Mouse (Mus musculus) cerebral cortex, adult 2 months (tissue): ENCODE measurements around the gene Gm5108.

Source experiments
- WGBS: fragments of 180-500 bp; shearing (Covaris S2); methylation state at CpG from one replicate; pipeline ENCODE4 v1.1.7; 2018; 5-methylcytosine and 5-hydroxymethylcytosine counted together

The Gm5108 gene

DNA sequence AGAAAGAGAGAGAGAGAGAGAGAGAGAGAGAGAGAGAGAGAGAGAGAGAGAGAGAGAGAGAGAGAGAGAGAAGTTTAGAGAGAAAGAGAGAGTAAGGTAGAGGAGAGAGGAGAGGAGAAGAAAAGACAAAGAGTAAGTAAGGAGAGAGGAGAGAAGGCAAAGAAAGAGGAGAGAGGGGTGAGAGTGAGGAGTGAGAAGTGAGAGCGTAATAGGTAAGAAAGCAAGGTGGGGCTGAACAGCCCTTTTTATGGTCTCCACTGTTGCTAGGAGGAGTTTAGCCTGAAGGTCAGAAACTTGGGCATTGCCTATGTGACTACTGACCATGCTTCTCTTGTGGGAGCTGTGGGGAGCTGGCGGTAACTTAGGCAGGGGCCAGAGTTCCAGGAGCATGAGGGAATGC, at the start of gene Gm5108:
Gene Gm5108, plus strand, starts transcription at position 301 of the 400 bp plus-strand sequence.
- WGBS: 97% methylated on average over 2 of the region's 2 CpGs

DNA sequence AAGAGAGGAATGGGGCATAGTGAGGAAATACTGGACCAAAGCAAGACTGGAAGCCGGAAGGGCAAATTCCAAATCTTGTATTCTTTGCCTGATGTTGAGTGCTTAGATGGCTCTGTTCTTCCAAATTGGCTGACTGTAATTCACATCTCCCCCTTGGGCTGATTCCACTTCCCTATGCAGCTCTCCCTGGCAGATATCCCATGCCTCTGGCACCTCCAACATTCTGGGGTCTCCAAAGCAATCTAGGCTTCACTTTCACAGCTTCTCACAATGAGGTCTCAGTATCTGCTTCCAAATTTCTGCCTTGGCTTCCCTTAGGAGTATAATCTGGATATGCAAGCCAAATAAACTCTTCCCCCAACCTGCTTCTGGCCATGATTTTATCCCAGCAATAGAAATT, 42.5 kb upstream of the Gm5108 start:
- WGBS: 87% methylated on average over 1 of the region's 1 CpGs

DNA sequence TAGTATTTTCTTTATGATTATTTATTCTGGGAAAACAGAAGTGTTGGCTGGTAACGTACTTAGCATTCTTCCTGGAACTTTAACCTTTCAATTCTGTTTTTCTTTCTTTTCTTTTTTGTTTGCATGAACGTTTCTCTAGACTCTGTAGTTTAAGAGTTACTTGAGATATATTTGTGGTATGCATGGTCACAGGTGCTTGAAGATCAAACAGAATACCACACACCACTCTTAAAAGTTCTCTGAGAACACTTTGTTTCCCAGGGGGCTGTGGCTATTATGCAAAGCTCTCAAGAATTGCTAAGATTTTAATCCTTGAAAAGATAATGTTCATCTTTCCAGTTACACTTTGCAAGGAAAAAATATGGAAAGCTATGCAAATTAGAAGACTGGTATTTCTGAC, 36.9 kb upstream of the Gm5108 start:
- 47% methylated on average over 2 of the region's 2 CpGs for WGBS

DNA sequence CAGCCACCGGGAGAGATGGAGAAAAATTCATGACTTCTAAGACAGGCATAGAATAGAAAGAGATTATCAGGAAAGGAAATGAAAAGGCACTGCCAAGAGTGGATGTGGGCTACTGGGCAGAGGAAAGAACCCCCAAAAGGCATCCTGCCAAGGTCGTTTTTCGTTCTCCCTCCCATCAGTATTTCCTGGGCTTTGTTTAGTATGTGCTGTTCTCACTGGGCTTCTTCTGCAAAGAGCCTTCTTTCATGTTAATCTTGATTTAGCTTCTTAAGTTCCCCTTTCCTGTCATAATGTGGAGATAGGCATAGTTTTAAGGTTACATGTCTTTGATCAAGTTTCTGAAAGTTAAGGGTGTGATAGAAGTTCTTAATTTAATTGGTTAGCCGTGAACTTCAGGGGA, 10.9 kb upstream of the Gm5108 start:
- WGBS: 51% methylated on average over 4 of the region's 4 CpGs

DNA sequence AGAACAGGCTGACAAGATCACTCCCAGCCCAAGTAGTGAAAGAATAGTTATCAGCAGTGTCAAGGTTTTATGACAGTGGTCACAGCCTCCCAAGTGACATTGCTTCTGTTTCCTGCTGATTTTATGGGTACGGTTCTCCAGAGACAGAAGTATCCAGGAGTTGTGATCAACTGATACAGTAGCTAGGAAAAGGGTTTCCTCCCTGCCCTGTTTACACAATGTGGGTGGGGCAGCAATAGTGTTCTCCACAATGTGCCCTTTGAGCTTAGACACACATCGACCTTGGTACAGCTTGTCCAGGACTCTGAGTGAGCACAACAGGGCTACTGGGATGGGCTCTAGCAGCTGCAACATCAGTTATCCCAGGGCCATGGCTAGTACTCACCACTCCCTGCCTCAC, 9.8 kb upstream of the Gm5108 start:
- WGBS: 73% methylated on average over 2 of the region's 2 CpGs

DNA sequence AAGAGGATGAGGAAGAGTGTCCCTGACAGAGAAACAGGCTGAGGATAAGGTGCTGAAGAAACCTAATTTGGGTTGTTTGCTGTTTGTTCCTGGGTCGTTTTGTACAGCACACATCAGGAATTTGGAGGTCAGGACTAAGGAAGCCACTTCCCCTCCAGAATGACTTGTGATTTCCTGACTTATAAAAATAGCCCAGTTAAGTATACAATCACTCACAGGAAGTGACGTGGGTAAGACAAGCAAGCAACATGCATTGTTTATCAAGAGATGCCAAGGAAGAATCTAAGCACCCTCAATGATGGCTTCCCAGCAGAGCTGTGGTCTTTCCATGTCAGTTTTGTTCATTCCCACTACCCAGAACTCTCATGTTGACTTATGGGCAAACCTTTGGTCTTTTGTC, 1.7 kb downstream of the Gm5108 start:
- 58% methylated on average over 2 of the region's 2 CpGs for WGBS

DNA sequence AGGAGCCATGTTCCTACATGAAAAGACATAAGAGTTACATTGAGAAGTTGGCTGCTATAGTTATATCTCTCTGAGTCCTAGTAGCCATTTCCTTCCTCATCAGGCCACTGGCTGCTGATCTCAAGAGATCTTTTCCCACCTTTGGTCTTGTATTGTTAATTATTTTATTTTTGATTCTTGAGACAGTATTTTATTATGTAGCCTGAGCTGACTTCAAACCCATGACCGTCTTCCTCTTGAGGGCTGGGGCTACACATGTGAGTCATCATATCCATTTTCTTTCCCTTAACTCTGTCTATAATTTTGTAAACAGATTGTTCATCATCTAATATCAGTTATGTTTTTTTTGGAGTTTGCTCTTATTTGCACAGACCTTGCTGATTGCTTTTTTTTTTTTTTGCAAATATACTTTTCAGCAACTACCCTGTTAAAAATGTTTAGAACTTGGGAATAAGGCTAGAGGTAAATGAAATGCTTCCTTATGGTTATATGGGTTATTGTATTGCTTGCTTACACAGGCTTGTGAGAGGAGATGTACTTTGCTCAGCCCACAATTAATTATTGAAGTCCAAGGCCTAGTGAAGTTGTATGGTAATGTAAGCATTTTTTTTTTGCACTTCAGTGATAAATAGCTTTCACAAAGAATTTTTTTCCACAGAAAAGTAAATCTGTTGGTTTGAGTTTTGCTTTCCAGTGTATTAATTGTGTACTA, 2.8 kb downstream of the Gm5108 start:
- 93% methylated on average over 1 of the region's 1 CpGs for WGBS

DNA sequence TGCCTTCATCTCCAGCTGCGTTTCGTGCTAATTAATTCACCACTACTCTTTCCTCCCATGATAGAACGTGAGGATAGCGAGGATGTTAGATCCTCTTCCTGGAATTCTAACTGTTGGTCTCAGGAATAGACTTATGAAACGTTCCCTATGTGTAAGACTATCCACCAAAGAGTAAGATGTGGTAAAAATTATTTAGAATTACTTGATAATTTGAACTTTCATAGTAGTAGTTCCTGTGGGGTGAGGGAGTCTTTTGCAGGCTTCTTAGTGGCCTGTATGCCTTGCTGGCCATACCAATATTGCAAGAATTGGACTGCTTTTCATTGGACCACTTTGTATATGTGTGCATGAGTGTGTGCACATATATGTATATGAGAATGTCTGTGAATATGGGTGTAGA, 4.9 kb downstream of the Gm5108 start, which contains the start of gene Gm21905:
Gene Gm21905, minus strand, starts transcription at position 101 of the 400 bp plus-strand sequence.
- 83% methylated on average over 5 of the region's 5 CpGs for WGBS

DNA sequence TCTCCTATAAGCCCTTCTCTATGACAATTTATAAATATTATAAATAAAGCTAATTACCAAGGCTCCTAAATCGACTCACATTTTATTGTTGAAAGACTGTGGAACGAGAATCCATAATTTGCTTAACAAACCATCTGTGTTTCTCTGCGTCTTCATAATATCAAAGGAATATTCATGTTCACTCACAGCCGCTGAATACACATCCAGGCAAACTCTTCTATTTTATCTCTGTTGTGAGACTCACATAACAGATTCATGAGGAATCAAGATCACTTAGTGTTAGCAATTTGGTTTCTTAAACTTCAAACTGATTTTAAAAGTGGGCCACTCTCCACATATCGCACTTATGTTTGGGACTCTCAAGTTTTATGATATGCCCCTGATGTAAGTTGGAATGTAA, 6.6 kb downstream of the Gm5108 start:
- 61% methylated on average over 5 of the region's 5 CpGs for WGBS

DNA sequence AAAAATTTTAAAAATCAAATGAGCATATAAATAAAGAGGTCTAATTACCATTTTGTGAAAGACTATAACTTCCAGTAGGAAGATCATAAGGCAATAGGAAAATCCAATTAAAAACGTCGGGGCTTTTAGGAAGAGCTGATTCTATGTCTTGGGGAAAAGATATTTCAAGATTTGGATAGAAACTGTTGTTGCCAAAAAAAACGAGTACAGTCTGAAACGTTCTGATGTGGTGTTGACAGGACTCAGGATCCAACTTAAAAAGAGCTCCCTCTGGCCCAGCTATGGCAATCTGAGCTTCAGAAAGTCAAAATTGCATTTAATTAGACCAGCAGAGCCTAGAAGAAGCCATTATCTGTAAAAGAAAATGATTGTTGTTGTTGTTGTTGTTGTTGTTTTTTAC, 12.6 kb downstream of the Gm5108 start:
- 31% methylated on average over 4 of the region's 4 CpGs for WGBS

DNA sequence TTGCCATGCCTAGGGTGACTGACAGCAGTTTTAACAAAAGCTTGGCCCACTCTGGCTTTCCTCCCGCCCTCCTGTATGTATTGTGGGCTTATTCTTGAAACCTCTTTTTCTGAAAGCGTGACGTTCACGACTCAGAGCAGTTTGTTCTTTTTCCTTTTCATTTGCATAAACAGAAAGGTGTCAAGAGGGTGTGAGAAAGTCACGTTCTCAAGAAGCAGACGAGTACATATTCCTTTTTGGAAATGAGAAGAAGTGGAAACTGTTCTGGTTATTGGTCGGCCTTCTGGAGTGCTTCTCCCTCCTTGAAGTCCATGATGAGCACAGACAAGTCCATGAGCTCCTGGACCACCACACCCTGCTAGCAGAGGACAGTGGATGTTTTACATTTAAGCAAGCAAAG, 14.0 kb downstream of the Gm5108 start:
- 48% methylated on average over 7 of the region's 7 CpGs for WGBS

DNA sequence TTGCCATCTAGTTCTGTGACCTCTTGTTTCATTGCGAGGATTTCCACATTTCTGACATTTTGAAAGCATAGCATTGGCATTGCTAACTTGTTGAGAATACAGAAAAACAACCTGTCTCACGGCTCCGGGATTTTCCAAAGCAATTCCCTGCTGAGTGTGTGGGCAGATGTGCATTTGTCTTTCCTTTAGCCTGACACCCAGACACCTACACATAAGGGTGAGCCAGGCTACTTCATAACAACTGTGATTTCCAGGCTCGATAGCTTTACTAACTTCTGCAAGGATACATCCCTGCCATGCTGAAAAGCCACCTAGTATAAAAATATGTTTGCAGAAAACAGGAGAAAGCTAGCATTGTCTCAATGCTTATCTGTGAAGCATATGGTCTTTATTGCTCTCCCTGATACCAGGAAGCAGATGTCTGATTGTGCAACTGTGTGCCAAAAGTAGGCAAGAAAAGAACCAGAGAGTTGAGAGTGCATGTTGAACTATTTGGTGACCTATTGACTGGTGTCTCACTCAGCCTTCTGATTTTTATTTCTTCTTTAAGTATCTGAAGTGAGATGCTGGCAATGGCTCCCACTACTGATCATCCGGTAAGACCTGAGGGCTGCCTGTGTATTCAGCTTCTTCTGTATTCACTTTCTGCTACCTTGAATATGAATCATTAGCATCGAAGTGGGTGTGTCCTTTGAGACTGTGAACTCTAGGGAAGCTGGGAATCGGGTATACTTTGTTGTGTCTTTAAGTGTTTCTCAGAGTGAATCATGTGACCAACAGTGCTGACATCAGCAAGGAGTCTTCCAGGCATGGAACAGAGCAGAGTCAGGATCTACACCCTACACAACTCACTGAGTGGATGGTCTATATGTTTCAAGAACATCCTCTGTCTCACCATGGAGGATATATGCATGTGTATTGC, 20.5 kb downstream of the Gm5108 start:
- WGBS: 65% methylated on average over 7 of the region's 7 CpGs

DNA sequence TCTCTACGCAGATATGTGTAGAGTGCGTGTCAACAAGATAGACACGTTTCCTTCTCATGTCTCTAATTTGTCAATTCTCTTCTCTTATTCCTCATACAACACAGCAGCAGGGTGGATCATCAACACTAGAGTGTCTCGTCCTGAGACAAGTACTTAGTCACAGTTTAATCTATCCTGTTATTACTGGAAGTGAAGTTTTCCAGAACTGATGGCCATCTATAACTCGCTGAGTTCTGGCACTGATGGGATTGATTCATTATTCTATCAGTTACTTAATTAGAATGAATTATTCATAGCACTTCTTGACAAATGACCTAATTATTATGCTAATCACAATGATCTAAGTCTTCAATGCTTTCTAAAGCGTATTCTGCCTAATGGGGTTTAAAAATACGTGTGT, 28.1 kb downstream of the Gm5108 start:
- 65% methylated on average over 7 of the region's 7 CpGs for WGBS

DNA sequence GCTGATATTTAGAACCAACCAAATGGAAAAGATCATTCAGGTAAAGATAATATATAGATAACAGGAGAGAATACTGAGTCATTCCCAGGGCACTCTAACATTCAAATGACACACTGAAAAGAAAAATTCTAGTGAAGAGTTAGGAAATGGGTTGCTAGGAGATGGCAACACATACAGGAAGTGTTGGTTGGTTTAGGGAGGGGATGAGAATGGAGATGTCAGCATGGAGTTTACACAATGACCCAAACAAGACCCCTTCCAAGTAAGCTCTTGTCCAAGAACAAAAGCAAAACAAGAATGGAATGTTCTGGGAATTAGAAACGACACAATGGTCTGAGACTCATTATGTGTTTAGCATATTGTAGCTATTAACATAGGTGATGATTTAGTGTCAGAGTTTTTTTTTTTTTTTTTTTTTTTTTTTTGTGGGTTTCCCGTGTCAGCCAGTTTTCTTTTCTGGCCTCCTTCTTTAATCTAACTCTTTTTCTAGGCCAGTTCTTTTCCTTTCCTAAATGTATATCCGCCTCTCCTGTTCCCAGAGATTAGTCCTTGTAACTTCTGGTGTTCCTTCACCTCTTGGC, 40.6 kb downstream of the Gm5108 start:
- WGBS: 64% methylated on average over 3 of the region's 3 CpGs

DNA sequence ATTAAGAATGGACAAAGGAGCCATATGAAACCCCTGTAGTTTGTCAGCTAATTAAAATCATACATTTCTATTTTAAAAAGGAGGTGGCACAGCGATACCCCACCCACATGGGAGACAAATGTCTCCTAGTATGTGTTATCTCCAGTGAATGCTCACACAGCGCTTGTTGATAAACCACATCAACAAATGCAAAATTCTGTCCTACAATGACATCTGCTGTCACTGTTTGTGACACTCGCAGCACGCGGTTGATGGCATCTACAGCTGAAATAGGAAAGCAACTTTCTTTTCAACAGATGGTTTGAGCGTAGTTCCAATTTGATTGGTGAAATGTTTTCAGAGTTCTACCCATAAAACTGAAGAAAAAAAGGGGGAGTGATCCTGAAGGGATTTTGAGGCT, 61.1 kb downstream of the Gm5108 start:
- 56% methylated on average over 6 of the region's 6 CpGs for WGBS

DNA sequence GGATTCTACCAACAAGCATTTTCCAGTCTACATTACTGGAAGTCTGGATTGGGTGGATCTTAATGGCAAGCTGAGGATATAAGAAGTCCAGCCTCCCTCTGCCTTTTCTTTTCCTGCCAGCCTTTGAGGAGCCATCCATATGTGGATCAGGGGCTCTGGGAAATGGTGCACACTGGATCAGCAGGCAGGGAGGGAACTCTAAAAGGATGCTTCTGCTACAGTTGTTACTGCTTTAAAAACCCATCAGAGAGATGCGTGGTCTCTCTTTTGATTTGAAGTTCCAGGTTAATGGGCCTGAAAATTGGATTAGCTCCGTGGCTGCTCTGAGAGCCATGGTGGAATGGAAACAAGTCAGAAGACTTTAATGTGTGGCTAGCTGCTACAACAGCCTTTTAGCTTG, 62.4 kb downstream of the Gm5108 start:
- WGBS: 61% methylated on average over 2 of the region's 2 CpGs

DNA sequence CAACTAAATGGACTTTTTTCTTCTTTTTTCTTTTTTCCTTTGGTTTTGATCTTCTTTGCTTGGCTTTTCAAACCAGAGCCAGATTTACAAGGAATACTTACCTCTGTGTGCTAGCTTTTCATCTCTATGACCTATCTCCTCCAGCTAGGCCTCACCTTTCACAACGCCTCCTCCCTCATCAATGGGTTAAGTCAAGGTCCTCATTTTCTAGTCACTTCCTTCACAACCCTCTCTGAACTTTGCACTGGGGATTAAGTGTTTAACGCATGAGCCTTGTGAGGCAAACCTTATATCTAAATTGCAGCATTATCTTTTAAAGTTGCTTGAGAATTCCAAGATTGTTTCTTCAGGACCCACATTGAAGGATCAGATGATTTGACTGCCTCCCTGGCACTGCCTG, 63.0 kb downstream of the Gm5108 start:
- WGBS: 94% methylated on average over 2 of the region's 2 CpGs

DNA sequence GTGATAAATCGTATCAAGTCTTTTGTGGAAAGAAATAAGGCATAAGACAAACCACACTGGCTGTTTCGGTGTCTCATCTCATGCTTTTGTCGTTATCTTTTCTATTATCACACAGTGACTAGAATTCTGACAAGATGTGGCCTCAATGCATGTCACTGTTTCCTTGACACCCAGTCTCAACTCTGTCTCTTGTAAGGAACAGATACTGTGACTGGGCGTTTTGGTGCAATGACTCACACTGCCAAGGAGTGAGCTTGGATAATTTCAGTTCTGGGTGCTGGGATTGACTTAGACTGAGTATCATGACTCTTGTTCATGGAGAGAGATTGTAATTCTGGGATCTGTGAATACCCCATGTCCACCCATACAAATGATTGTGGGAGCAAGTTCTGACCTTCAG, 65.6 kb downstream of the Gm5108 start:
- WGBS: 69% methylated on average over 4 of the region's 4 CpGs

DNA sequence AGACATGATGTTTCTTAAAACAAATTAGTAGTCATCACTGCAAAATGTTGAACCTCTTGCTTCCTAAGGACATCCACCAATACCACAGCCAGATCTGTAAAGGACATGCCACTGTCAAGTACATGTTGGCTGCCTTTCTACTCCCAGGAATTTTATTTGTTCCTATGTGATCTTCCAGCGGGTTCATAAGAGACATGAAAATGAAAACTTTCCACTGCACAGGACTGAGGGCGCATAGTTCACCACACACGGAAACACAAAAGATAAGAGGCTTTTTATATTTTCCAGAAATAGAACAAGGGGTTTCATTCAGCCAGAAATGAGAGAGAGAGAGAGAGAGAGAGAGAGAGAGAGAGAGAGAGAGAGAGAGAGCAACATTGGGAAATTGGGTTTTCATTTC, 70.1 kb downstream of the Gm5108 start:
- 76% methylated on average over 3 of the region's 3 CpGs for WGBS

DNA sequence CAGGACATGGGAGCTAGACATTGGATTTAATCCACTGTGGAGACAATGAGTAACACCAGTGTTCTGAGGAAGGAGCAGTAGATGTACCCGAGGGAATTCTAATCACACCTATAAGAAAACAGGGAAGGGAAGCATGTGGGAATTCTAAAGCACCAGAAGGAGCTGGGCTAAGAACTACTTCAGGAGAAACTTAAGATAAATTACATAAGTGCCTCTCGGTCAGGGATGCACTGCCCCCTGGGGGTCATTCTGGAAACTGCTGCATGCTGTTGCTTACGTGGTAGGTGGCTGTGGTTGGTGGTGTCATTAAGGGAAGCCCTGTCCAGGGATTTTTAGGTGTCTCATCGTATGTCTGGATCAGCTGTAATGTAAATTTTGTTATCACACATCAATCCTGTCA, 71.1 kb downstream of the Gm5108 start:
- WGBS: 13% methylated on average over 4 of the region's 4 CpGs

DNA sequence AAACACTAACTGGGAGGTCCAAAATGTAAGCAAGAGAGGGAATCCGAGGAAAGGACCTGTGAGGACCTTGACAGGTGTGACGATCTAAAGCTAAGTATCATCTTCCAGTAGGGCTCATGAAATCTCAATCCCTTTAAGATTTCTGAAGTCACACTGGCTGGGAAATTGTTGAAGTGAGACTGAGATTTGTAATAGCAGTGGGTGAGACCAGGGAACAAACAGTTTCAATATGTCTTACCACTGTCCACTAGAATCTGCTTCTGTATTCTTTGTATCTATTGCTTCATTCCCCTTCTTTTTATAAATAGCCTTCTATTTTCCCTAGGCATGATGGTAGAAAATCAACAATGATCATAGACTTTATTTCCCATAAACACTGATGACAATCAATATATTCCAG, 79.4 kb downstream of the Gm5108 start:
- 87% methylated on average over 2 of the region's 2 CpGs for whole genome bisulfite sequencing
